Mouse (Mus musculus) intestine, postnatal 0 days (tissue): ENCODE measurements around the gene Mef2c. TPM values are rescaled to one million over a fixed set of nuclear protein-coding genes. Genes with fewer than 3 reads are reported as not detected.

ENCODE experiments used
- ATAC-seq: fragments of 200-750 bp; cut with Nextera tagmentation; 2 replicates; pipeline ENCODE4 v1.8.0; 2017; ENCODE audit warnings: mild to moderate bottlenecking, moderate TSS enrichment, moderate library complexity
- H3K27ac ChIP-seq: fragments of 300-500 bp; sonication (generic); 2 replicates; pipeline ENCODE4 v1.5.1; 2014; ENCODE audit warnings: mild to moderate bottlenecking, low read depth, low read length, moderate library complexity
- H3K27me3 ChIP-seq: fragments of 300-500 bp; sonication (generic); replicated peaks from 2 replicates; pipeline ENCODE4 v1.6.1; 2014; ENCODE audit warnings: low read length, mixed read lengths; ENCODE audit not compliant: control insufficient read depth, insufficient read depth
- H3K36me3 ChIP-seq: fragments of 300-500 bp; sonication (generic); 2 replicates; pipeline ENCODE4 v1.6.1; 2014; ENCODE audit warnings: mild to moderate bottlenecking, moderate library complexity; ENCODE audit not compliant: control insufficient read depth, insufficient read depth
- H3K4me1 ChIP-seq: fragments of 300-500 bp; sonication (generic); replicated peaks from 2 replicates; pipeline ENCODE4 v1.6.1; 2014; ENCODE audit warnings: antibody characterized with exemption, low read length, mixed read lengths; ENCODE audit not compliant: control insufficient read depth, insufficient read depth
- H3K4me2 ChIP-seq: fragments of 300-500 bp; sonication (generic); replicated peaks from 2 replicates; pipeline ENCODE4 v1.6.1; 2014; ENCODE audit warnings: low read depth, mild to moderate bottlenecking, moderate library complexity
- H3K4me3 ChIP-seq: fragments of 300-500 bp; sonication (generic); 2 replicates; pipeline ENCODE4 v1.5.1; 2014; ENCODE audit warnings: low read depth, low read length
- H3K9ac ChIP-seq: fragments of 300-500 bp; sonication (generic); 2 replicates; pipeline ENCODE4 v1.6.1; 2014; ENCODE audit warnings: mild to moderate bottlenecking, low read depth, low read length
- H3K9me3 ChIP-seq: fragments of 300-500 bp; sonication (generic); 2 replicates; pipeline ENCODE4 v1.6.1; 2016; ENCODE audit warnings: mixed run types; ENCODE audit not compliant: control insufficient read depth
- CTCF ChIP-seq: sonication (generic); IDR thresholded peaks from 2 replicates; pipeline ENCODE4 v1.5.1; 2016; ENCODE audit warnings: low read depth, mild to moderate bottlenecking, control low read depth, antibody characterized with exemption, moderate library complexity
- WGBS: fragments of 180-500 bp; shearing (Covaris S2); extraction: QIAGEN DNeasy Blood & Tissue Kit; methylation state at CpG from one replicate; pipeline ENCODE4 v1.1.7; 2014; 5-methylcytosine and 5-hydroxymethylcytosine counted together
- polyA plus RNA-seq: library from polyadenylated mRNA; unstranded; fragments of >200 nt; fragmentation: Nextera tagmentation; extraction: Ambion mirVana; gene quantifications from 2 replicates; pipeline ENCODE4 v1.2.1, GENCODE M21; 2015

Gene Mef2c
- polyA plus RNA-seq, 1 experiment from 2014 or later = 19.2 TPM

- H3K9me3 ChIP-seq = no peaks in the 10 kb centered on the region
- WGBS = 8% methylated on average over 4 of the region's 4 CpGs
- ATAC-seq = peak; percentile 95
- no peak for TF ChIP-seq CTCF
- no peak overlapping the region for H3K27ac ChIP-seq
- H3K27me3 ChIP-seq = no peaks in the 10 kb centered on the region
- no peak overlapping the region for H3K4me3 ChIP-seq
- no peaks in the 10 kb centered on the region for H3K36me3 ChIP-seq
- no peak overlapping the region for H3K9ac ChIP-seq
- H3K4me1 ChIP-seq = no peaks in the 10 kb centered on the region
- no peak overlapping the region for H3K4me2 ChIP-seq
Observed at GRCm38 (mm10) chr13:83607883-83608581, 104.2 kb downstream of the Mef2c start.

- Histone ChIP-seq H3K4me3 (no peak overlapping the region), H3K36me3 (no peaks in the 10 kb centered on the region), H3K27ac (no peak overlapping the region), H3K27me3 (no peaks in the 10 kb centered on the region), H3K4me1 (no peaks in the 10 kb centered on the region), H3K4me2 (no peak overlapping the region), H3K9ac (no peak overlapping the region), H3K9me3 (no peaks in the 10 kb centered on the region)
- no peak for ATAC-seq
- 66% methylated on average over 3 of the region's 3 CpGs for WGBS
- no peak for TF ChIP-seq CTCF
Observed at GRCm38 (mm10) chr13:83608851-83609516, 105.2 kb downstream of the Mef2c start.

- no peaks in the 10 kb centered on the region for H3K9me3 ChIP-seq
- H3K4me2 ChIP-seq = no peak overlapping the region
- H3K27ac ChIP-seq = no peak overlapping the region
- no peak for ATAC-seq
- no peak for TF ChIP-seq CTCF
- no peak overlapping the region for H3K4me3 ChIP-seq
- no peaks in the 10 kb centered on the region for H3K27me3 ChIP-seq
- H3K4me1 ChIP-seq = no peaks in the 10 kb centered on the region
- H3K9ac ChIP-seq = no peak overlapping the region
- WGBS = 74% methylated on average over 3 of the region's 3 CpGs
- H3K36me3 ChIP-seq = no peaks in the 10 kb centered on the region
Observed at GRCm38 (mm10) chr13:83609517-83609878, 105.7 kb downstream of the Mef2c start.

- Histone ChIP-seq H3K27ac (no peak overlapping the region), H3K9ac (no peak overlapping the region), H3K4me3 (no peak overlapping the region), H3K4me2 (no peak overlapping the region), H3K27me3 (no peaks in the 10 kb centered on the region), H3K36me3 (no peaks in the 10 kb centered on the region), H3K4me1 (no peaks in the 10 kb centered on the region), H3K9me3 (no peaks in the 10 kb centered on the region)
- ATAC-seq = no peak
- 83% methylated on average over 8 of the region's 8 CpGs for WGBS
- no peak for TF ChIP-seq CTCF
Observed at GRCm38 (mm10) chr13:83610124-83610523, 106.3 kb downstream of the Mef2c start.

GRCm38 (mm10) chr13:83612195-83612594 lies 108.4 kb downstream of the Mef2c start:
- TF ChIP-seq CTCF = no peak
- Histone ChIP-seq H3K27ac (no peak overlapping the region), H3K36me3 (no peaks in the 10 kb centered on the region), H3K4me1 (no peaks in the 10 kb centered on the region), H3K4me2 (no peak overlapping the region), H3K9me3 (no peaks in the 10 kb centered on the region), H3K4me3 (no peak overlapping the region), H3K27me3 (no peaks in the 10 kb centered on the region), H3K9ac (no peak overlapping the region)
- no peak for ATAC-seq
- 81% methylated on average over 1 of the region's 1 CpGs for WGBS

GRCm38 (mm10) chr13:83615875-83616274 lies 112.0 kb downstream of the Mef2c start:
- no peak overlapping the region for H3K4me2 ChIP-seq
- no peaks in the 10 kb centered on the region for H3K27me3 ChIP-seq
- H3K4me3 ChIP-seq = no peak overlapping the region
- 74% methylated on average over 3 of the region's 3 CpGs for WGBS
- no peaks in the 10 kb centered on the region for H3K36me3 ChIP-seq
- H3K4me1 ChIP-seq = no peaks in the 10 kb centered on the region
- no peak for TF ChIP-seq CTCF
- H3K9me3 ChIP-seq = no peaks in the 10 kb centered on the region
- ATAC-seq = no peak
- no peak overlapping the region for H3K9ac ChIP-seq
- no peak overlapping the region for H3K27ac ChIP-seq
